Mouse (Mus musculus): Measurements from ENCODE around the gene Coa7. TPM values are rescaled to one million over a fixed set of nuclear protein-coding genes. Genes with fewer than 3 reads are reported as not detected.

The Coa7 gene
- polyA plus RNA-seq, 1 experiment, result 66.4 TPM

DNA sequence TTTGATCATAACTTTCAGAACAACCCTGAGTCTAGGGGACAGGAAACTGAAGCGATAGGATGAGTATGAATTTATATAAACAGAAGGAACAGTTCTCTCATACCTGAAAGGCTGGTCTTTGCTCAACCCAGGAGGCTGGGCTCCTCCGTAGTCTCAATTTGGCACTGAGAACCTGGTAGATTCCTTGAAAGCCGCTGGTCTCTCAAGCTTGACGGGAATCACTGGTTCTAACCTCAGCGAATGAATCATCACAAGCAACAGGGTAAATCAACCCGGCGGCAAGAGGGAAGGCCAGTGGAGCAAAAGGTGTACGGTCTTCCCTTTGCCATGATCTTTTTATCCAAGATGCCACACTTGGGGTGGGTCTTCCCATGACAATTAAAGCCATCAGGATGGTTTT lies 29.5 kb downstream of the Coa7 start:
- H3K4me3 ChIP-seq (ENCODE audit: insufficient read depth, poor library complexity, severe bottlenecking), result no peak overlapping the region
- TF ChIP-seq FOSL1 (IDR thresholded peaks at IDR 0.05; ENCODE audit: insufficient read depth, low read length, poor library complexity, severe bottlenecking) (no peak), CTCF (IDR thresholded peaks at IDR 0.05; ENCODE audit: control insufficient read depth, insufficient read depth, insufficient read length) (no peak), USF1 (IDR thresholded peaks at IDR 0.05; ENCODE audit: low read depth) (no peak)
- H3ac ChIP-seq (ENCODE audit: control insufficient read depth, insufficient read length, low read depth), result no peak overlapping the region
- no peaks in the 10 kb centered on the region for H3K79me3 ChIP-seq (ENCODE audit: low read depth)
- H3K79me2 ChIP-seq (ENCODE audit: control insufficient read depth, insufficient read depth), result no peaks in the 10 kb centered on the region
- no peaks in the 10 kb centered on the region for H3K27me3 ChIP-seq (ENCODE audit: control insufficient read depth, insufficient read depth, insufficient read length)
- no peaks in the 10 kb centered on the region for H3K36me3 ChIP-seq (ENCODE audit: control insufficient read depth, insufficient read depth)

DNA sequence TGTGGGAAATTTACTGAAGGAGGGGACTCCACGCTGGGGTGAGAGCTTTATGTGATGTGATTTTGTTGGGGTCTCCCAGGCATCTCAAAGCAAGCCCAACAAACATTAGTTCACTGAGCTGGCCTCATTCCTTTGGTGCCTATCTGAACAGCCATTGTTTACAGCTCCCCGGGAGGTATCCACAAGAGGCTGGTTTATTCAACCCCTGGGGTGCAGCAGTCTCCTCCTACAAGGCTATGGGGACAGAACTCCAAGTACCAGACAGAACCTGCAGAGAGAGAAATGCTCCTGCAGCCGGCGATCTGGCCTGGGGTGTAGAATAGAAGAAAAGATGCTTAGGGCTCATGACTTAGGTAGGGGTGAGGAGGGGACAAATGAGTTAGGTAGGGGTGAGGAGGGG lies 30.6 kb downstream of the Coa7 start:
- no peaks in the 10 kb centered on the region for H3K79me2 ChIP-seq (ENCODE audit: control insufficient read depth, insufficient read depth)

GRCm38 (mm10) chr4:108360136-108361055 lies 32.5 kb downstream of the Coa7 start:
- Histone ChIP-seq H3K27me3 (ENCODE audit: control insufficient read depth, insufficient read depth, insufficient read length) (no peaks in the 10 kb centered on the region), H3K79me2 (ENCODE audit: control insufficient read depth, insufficient read depth) (no peaks in the 10 kb centered on the region), H3K36me3 (ENCODE audit: control insufficient read depth, insufficient read depth) (no peaks in the 10 kb centered on the region), H3ac (ENCODE audit: control insufficient read depth, insufficient read length, low read depth) (no peak overlapping the region), H3K4me3 (ENCODE audit: insufficient read depth, poor library complexity, severe bottlenecking) (no peak overlapping the region), H3K79me3 (ENCODE audit: low read depth) (no peaks in the 10 kb centered on the region)
- TF ChIP-seq CTCF (IDR thresholded peaks at IDR 0.05; ENCODE audit: control insufficient read depth, insufficient read depth, insufficient read length) (no peak), CEBPB (IDR thresholded peaks at IDR 0.05; ENCODE audit: low read depth) (no peak), MYOG (IDR thresholded peaks at IDR 0.05; ENCODE audit: control insufficient read depth, extremely low read depth, insufficient read length) (no peak), USF1 (IDR thresholded peaks at IDR 0.05; ENCODE audit: low read depth) (no peak), MAX (IDR thresholded peaks at IDR 0.05) (no peak), MYOD1 (IDR thresholded peaks at IDR 0.05; ENCODE audit: control insufficient read depth, insufficient read length, low read depth) (no peak), FOSL1 (IDR thresholded peaks at IDR 0.05; ENCODE audit: insufficient read depth, low read length, poor library complexity, severe bottlenecking) (no peak)

More for the DNA sequence above, 30.6 kb downstream of the Coa7 start:
- H3K27me3 ChIP-seq (ENCODE audit: control insufficient read depth, insufficient read depth, insufficient read length), result no peaks in the 10 kb centered on the region
- no peak overlapping the region for H3ac ChIP-seq (ENCODE audit: control insufficient read depth, insufficient read length, low read depth)
- TF ChIP-seq MYOD1 (IDR thresholded peaks at IDR 0.05; ENCODE audit: control insufficient read depth, insufficient read length, low read depth), result no peak
- no peak for TF ChIP-seq CEBPB (IDR thresholded peaks at IDR 0.05; ENCODE audit: low read depth)
- no peak for TF ChIP-seq MAX (IDR thresholded peaks at IDR 0.05)
- no peak for TF ChIP-seq FOSL1 (IDR thresholded peaks at IDR 0.05; ENCODE audit: insufficient read depth, low read length, poor library complexity, severe bottlenecking)
- TF ChIP-seq MYOG (IDR thresholded peaks at IDR 0.05; ENCODE audit: control insufficient read depth, extremely low read depth, insufficient read length), result no peak
- TF ChIP-seq CTCF (IDR thresholded peaks at IDR 0.05; ENCODE audit: control insufficient read depth, insufficient read depth, insufficient read length), result no peak
- TF ChIP-seq USF1 (IDR thresholded peaks at IDR 0.05; ENCODE audit: low read depth), result no peak
- H3K79me3 ChIP-seq (ENCODE audit: low read depth), result no peaks in the 10 kb centered on the region
- H3K4me3 ChIP-seq (ENCODE audit: insufficient read depth, poor library complexity, severe bottlenecking), result no peak overlapping the region
- no peaks in the 10 kb centered on the region for H3K36me3 ChIP-seq (ENCODE audit: control insufficient read depth, insufficient read depth)

DNA sequence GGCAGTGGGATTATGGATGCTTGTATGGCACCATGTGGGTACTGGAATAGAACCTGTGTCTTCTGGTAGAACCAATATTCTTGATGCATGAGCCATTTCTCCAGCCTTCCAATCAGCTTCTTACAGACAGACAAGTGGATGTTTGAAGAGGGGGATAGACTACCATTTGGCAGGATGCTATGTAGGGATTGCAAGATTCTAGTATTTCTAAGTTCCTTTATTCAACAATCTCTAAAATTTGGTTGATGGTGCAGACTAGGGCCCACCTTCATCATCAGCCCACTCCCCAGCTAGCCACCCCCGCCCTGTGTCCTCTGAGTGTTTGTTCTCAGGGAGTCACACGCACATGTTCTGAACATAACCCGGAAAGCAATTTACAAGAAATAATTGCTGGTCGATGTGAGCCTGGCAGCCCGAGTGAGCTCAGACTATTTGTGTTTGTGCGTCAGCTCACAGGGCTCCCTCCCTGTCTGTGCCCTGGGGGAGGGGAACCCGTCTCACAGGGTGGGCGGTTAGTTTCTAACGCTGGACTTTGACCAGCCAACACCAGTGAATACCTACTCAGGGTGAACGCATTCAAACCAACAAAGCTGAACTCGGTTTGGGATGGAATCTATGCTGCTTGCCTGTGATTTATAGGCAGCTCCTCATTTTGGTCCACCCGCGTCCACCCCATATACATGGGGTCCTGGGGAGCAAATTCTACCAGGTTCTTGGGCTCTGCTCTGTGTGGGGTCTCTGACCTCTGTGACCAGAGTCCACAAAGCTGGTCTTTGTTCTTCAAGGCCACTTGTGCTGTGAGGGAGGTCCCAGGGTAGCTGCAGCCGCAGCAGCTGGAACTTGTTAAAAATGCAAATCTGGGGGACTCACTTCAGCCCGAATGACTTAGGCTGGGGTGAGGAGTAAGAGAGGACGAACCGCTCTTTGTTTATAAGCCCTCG lies 34.7 kb downstream of the Coa7 start:
- Histone ChIP-seq H3K27me3 (ENCODE audit: control insufficient read depth, insufficient read depth, insufficient read length) (no peaks in the 10 kb centered on the region), H3K79me2 (ENCODE audit: control insufficient read depth, insufficient read depth) (no peaks in the 10 kb centered on the region), H3K4me3 (ENCODE audit: insufficient read depth, poor library complexity, severe bottlenecking) (no peak overlapping the region), H3K36me3 (ENCODE audit: control insufficient read depth, insufficient read depth) (no peaks in the 10 kb centered on the region), H3K79me3 (ENCODE audit: low read depth) (no peaks in the 10 kb centered on the region), H3ac (ENCODE audit: control insufficient read depth, insufficient read length, low read depth) (no peak overlapping the region)
- no peak for TF ChIP-seq MYOD1 (IDR thresholded peaks at IDR 0.05; ENCODE audit: control insufficient read depth, insufficient read length, low read depth)
- no peak for TF ChIP-seq MYOG (IDR thresholded peaks at IDR 0.05; ENCODE audit: control insufficient read depth, extremely low read depth, insufficient read length)
- TF ChIP-seq CEBPB (IDR thresholded peaks at IDR 0.05; ENCODE audit: low read depth), result no peak
- TF ChIP-seq USF1 (IDR thresholded peaks at IDR 0.05; ENCODE audit: low read depth), result no peak
- no peak for TF ChIP-seq FOSL1 (IDR thresholded peaks at IDR 0.05; ENCODE audit: insufficient read depth, low read length, poor library complexity, severe bottlenecking)
- TF ChIP-seq CTCF (IDR thresholded peaks at IDR 0.05; ENCODE audit: control insufficient read depth, insufficient read depth, insufficient read length), result no peak
- TF ChIP-seq MAX (IDR thresholded peaks at IDR 0.05), result no peak

DNA sequence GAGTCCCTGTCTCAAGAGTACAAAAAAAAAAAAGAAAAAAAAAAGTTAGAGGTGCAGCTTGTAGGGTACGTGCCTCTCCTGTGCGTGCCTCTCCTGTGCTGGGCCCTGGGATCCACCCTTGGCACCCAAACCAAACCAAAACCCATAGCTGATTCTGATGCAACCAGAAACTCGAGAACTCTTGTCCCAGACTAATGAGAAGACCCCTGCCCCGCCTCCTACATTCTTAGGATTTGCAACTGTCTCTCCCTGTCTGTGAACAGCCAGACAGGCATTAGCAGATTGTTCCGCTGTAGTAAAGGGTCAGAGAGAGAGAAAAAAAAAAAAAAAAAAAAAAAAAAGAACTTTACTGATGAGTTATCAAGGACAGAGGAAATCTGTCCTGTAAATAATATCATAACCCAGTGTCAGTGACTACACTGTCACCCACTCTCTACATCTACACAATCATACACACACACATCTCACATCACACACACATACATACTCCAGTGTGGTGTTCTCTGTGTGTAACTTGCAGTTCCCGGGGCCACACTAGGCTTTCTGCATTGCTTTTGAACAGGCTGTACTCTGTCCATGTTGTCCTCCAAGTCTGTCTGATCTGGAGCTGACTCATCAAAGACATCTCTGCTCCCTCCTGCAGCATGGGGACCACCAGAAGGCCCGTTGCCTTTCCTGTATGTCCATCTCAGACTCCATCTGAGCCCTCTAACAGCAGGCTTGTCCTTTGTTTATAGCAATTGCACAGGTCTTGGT lies 35.6 kb downstream of the Coa7 start:
- Histone ChIP-seq H3K79me2 (ENCODE audit: control insufficient read depth, insufficient read depth) (no peaks in the 10 kb centered on the region), H3K79me3 (ENCODE audit: low read depth) (no peaks in the 10 kb centered on the region), H3ac (ENCODE audit: control insufficient read depth, insufficient read length, low read depth) (no peak overlapping the region), H3K4me3 (ENCODE audit: insufficient read depth, poor library complexity, severe bottlenecking) (no peak overlapping the region), H3K36me3 (ENCODE audit: control insufficient read depth, insufficient read depth) (no peaks in the 10 kb centered on the region), H3K27me3 (ENCODE audit: control insufficient read depth, insufficient read depth, insufficient read length) (no peaks in the 10 kb centered on the region)
- no peak for TF ChIP-seq CTCF (IDR thresholded peaks at IDR 0.05; ENCODE audit: control insufficient read depth, insufficient read depth, insufficient read length)
- TF ChIP-seq CEBPB (IDR thresholded peaks at IDR 0.05; ENCODE audit: low read depth), result no peak

Measured in C2C12 (cell line).